Mouse (Mus musculus): ENCODE measurements around the gene Trim75.
A peak's percentile ranks its signal among the peaks of the same experiment; 100 is the strongest.

Gene Trim75

DNA sequence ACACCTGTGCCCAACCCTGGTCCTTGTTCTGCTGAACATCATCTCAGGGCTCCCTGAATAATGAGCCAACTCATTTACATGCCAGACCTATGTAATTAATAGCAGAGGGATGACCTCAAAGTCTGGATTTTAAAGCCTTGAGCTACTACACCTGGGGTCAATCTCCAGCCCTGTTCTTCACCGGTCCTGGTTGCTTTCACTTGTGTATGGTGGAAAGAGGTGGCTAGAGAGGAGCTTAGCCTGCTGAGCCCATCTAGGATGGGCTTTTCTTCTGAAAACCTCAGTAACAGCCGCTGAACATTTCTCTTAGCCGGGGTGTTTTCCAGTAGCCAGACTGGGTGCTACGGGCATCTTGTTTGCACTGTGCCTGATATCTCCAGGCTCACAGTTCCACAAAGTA lies at the start of gene Trim75:
Gene Trim75 (minus strand): TSS at position 101 of the 400 bp plus-strand sequence.
- no peak within 1 kb of the TSS for H3K4me3 ChIP-seq (replicated peaks; ENCODE audit: low read length)
- peaks cover 5% of the 10 kb centered on the region; the same call in 1 of the 2 replicates for H3K4me1 ChIP-seq (replicated peaks; ENCODE audit: low read depth, low read length)
- no peaks in the 10 kb centered on the region for H3K36me3 ChIP-seq (ENCODE audit: insufficient read depth, low read length)
- no peaks in the 10 kb centered on the region for H3K9me3 ChIP-seq (ENCODE audit: low read length)
- no peak for TF ChIP-seq NANOG (IDR thresholded peaks at IDR 0.05; ENCODE audit: borderline replicate concordance, low read length)
- TF ChIP-seq POU5F1 (IDR thresholded peaks at IDR 0.05; ENCODE audit: borderline replicate concordance, low read length): no peak
- TF ChIP-seq CTCF (conservative IDR thresholded peaks at IDR 0.05; ENCODE audit: low read length): no peak
- H3K27me3 ChIP-seq (ENCODE audit: insufficient read depth, low read length): peaks cover 3% of the 10 kb centered on the region; the same call in 1 of the 2 replicates

DNA sequence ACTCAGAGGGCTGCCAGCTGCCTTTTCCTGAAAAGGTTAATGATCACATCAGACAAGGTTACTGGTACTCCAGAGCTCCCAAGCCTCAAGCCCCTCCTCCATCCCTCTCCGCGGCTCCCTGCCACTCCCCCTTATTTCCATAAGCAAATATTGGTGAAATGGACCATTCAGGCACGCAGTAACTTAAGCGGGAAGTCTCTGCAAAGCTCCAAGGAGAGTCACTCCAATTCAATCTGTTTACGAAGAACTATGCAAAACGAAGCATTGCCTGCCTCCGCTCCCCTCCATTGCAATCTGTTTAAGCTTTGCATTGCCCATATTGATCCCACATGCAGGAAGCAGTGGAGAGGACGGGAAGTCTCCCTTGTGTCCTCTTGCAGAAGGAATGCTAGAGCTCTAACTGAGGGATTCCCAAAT lies 49.5 kb upstream of the Trim75 start, which contains the start of gene Apela:
Gene Apela (minus strand): TSS at position 220 of the 417 bp plus-strand sequence.
- Histone ChIP-seq H3K4me3 (replicated peaks; ENCODE audit: low read length) (peak within 1 kb of the TSS; percentile 73), H3K4me1 (replicated peaks; ENCODE audit: low read depth, low read length) (peaks cover 44% of the 10 kb centered on the region), H3K36me3 (ENCODE audit: insufficient read depth, low read length) (0 out of 2 replicates have a peak, but pooled peaks cover 3% of the 10 kb centered on the region), H3K27me3 (ENCODE audit: insufficient read depth, low read length) (no peaks in the 10 kb centered on the region), H3K9me3 (ENCODE audit: low read length) (peaks cover 4% of the 10 kb centered on the region; the same call in 1 of the 2 replicates)
- no peak for TF ChIP-seq NANOG (IDR thresholded peaks at IDR 0.05; ENCODE audit: borderline replicate concordance, low read length)
- no peak for TF ChIP-seq POU5F1 (IDR thresholded peaks at IDR 0.05; ENCODE audit: borderline replicate concordance, low read length)
- no peak for TF ChIP-seq CTCF (conservative IDR thresholded peaks at IDR 0.05; ENCODE audit: low read length)

DNA sequence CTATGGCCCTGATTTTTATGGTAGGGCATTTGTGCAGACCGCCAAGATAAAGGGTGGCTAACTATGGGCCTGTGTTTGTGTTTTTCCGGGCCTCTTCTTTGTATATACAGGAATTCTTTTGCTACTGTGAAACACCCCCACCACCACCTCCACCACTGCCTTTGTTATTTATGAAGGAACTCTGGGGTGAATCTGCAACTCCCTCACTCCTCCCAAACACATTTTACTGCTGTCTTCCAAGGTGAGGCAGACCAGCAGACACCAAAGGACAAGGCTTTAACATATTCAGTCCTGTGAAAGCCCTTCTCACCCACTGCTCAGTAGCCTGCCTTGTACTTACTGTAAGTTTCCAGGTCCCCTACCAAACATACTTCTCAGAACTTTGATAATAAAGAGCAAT lies 46.5 kb upstream of the Trim75 start:
- no peaks in the 10 kb centered on the region for H3K9me3 ChIP-seq (ENCODE audit: low read length)
- peak overlapping the region; percentile 45 for H3K4me3 ChIP-seq (replicated peaks; ENCODE audit: low read length)
- peaks cover 57% of the 10 kb centered on the region for H3K4me1 ChIP-seq (replicated peaks; ENCODE audit: low read depth, low read length)
- H3K36me3 ChIP-seq (ENCODE audit: insufficient read depth, low read length): 0 out of 2 replicates have a peak, but pooled peaks cover 3% of the 10 kb centered on the region
- no peak for TF ChIP-seq POU5F1 (IDR thresholded peaks at IDR 0.05; ENCODE audit: borderline replicate concordance, low read length)
- TF ChIP-seq NANOG (IDR thresholded peaks at IDR 0.05; ENCODE audit: borderline replicate concordance, low read length): no peak
- TF ChIP-seq CTCF (conservative IDR thresholded peaks at IDR 0.05; ENCODE audit: low read length): no peak
- no peaks in the 10 kb centered on the region for H3K27me3 ChIP-seq (ENCODE audit: insufficient read depth, low read length)

DNA sequence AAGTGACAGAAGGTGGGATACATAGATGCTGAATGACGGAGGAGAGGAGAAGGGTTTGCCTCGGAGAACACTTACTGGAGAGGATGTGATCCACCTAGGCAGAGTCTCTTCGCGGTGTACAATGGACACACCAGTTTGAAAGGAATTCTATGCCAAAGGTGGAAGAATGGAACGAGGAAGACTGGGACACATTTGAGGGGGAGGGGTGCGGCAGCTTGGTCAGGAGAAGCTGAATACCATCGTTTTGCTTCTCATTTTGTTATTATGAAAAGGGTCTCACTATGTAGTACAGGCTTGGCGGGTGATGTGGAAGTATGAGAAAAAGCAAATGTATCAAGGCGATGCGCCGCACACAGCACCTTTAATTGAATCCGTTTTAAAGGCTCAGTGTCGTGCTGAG lies 45.4 kb upstream of the Trim75 start:
- Histone ChIP-seq H3K36me3 (ENCODE audit: insufficient read depth, low read length) (peaks cover 11% of the 10 kb centered on the region), H3K4me3 (replicated peaks; ENCODE audit: low read length) (peak overlapping the region; percentile 45)
- no peak for TF ChIP-seq CTCF (conservative IDR thresholded peaks at IDR 0.05; ENCODE audit: low read length)
- no peak for TF ChIP-seq POU5F1 (IDR thresholded peaks at IDR 0.05; ENCODE audit: borderline replicate concordance, low read length)
- TF ChIP-seq NANOG (IDR thresholded peaks at IDR 0.05; ENCODE audit: borderline replicate concordance, low read length): no peak

DNA sequence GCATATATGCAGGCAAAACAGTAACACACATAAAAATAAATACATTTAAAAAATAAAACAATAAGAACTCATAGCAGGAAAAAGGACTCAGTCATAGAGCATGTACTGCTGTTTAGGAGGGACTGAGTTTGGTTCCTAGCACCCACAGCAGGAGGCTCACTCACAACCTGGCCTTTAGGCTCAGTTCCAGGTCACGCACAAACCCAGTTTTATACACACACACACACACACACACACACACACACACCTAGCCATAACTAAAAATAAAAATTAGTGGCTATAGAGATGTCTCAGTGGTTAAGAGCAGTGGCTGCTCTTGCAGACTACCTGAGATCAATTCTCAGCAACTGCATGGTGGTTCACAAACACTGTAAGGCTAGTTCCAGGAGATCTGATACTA lies 44.5 kb upstream of the Trim75 start:
- Histone ChIP-seq H3K36me3 (ENCODE audit: insufficient read depth, low read length) (peaks cover 15% of the 10 kb centered on the region), H3K4me3 (replicated peaks; ENCODE audit: low read length) (no peak overlapping the region), H3K4me1 (replicated peaks; ENCODE audit: low read depth, low read length) (peaks cover 50% of the 10 kb centered on the region), H3K27me3 (ENCODE audit: insufficient read depth, low read length) (no peaks in the 10 kb centered on the region), H3K9me3 (ENCODE audit: low read length) (no peaks in the 10 kb centered on the region)
- TF ChIP-seq CTCF (conservative IDR thresholded peaks at IDR 0.05; ENCODE audit: low read length) (no peak), POU5F1 (IDR thresholded peaks at IDR 0.05; ENCODE audit: borderline replicate concordance, low read length) (no peak), NANOG (IDR thresholded peaks at IDR 0.05; ENCODE audit: borderline replicate concordance, low read length) (no peak)

More for the DNA sequence above, 45.4 kb upstream of the Trim75 start:
- Histone ChIP-seq H3K27me3 (ENCODE audit: insufficient read depth, low read length) (no peaks in the 10 kb centered on the region), H3K9me3 (ENCODE audit: low read length) (no peaks in the 10 kb centered on the region), H3K4me1 (replicated peaks; ENCODE audit: low read depth, low read length) (peaks cover 59% of the 10 kb centered on the region)

DNA sequence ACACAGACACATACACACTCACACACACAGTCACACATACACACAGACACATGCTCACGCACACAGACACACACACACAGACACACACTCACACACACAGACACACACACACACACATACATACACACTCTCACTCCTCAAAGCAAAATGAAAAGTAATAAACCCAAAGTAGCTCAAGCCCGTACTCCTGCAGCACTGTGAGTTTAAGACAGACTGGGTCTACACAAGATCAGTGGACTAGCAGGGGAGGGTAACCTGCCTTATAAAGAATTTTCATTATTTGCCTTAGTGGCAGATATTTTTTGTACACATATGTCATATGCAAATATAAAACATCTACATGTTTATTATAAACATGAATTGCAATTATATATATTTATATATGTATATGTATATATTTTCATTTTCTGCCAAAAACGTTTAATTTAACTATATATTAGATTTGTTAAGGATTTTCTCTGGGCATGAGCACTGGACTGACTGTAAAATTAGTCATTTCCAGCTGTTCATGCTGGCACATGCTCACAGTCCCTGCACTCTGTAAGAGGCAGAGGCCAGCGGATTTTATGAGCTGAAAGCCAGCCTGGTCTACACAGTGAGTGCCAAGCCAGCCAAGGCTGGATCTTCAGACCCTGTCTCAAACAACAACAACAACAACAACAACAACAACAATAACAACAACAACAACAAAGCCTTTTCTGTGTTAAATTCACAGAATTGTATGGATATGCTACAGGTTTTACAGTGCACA lies 43.3 kb upstream of the Trim75 start:
- Histone ChIP-seq H3K36me3 (ENCODE audit: insufficient read depth, low read length) (peaks cover 27% of the 10 kb centered on the region), H3K9me3 (ENCODE audit: low read length) (no peaks in the 10 kb centered on the region), H3K27me3 (ENCODE audit: insufficient read depth, low read length) (no peaks in the 10 kb centered on the region), H3K4me1 (replicated peaks; ENCODE audit: low read depth, low read length) (peaks cover 47% of the 10 kb centered on the region), H3K4me3 (replicated peaks; ENCODE audit: low read length) (no peak overlapping the region)
- TF ChIP-seq NANOG (IDR thresholded peaks at IDR 0.05; ENCODE audit: borderline replicate concordance, low read length) (no peak), CTCF (conservative IDR thresholded peaks at IDR 0.05; ENCODE audit: low read length) (no peak), POU5F1 (IDR thresholded peaks at IDR 0.05; ENCODE audit: borderline replicate concordance, low read length) (no peak)

DNA sequence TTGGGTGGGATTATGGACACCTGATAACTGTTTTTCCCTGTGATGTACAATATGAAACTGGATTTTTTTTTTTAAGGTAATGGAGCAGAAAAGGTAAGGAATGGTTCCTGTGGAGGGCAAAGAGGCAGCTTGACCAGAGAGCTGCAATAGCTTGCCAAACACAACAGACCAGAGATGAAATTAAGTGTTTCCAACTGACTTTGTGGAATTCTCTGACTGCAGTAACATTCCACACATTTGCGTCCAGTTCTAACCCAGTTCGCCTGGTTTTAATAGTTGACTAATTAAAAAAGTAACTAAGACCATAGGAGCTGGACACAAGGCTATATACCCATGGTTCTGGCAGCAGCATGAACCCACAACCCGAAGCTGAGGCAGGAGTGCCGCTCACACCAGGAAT lies 42.1 kb upstream of the Trim75 start:
- Histone ChIP-seq H3K4me3 (replicated peaks; ENCODE audit: low read length) (peak overlapping the region; percentile 41; the same call in 1 of the 2 replicates), H3K4me1 (replicated peaks; ENCODE audit: low read depth, low read length) (peaks cover 42% of the 10 kb centered on the region), H3K36me3 (ENCODE audit: insufficient read depth, low read length) (peaks cover 29% of the 10 kb centered on the region), H3K9me3 (ENCODE audit: low read length) (no peaks in the 10 kb centered on the region), H3K27me3 (ENCODE audit: insufficient read depth, low read length) (no peaks in the 10 kb centered on the region)
- no peak for TF ChIP-seq NANOG (IDR thresholded peaks at IDR 0.05; ENCODE audit: borderline replicate concordance, low read length)
- TF ChIP-seq CTCF (conservative IDR thresholded peaks at IDR 0.05; ENCODE audit: low read length): no peak
- TF ChIP-seq POU5F1 (IDR thresholded peaks at IDR 0.05; ENCODE audit: borderline replicate concordance, low read length): no peak

DNA sequence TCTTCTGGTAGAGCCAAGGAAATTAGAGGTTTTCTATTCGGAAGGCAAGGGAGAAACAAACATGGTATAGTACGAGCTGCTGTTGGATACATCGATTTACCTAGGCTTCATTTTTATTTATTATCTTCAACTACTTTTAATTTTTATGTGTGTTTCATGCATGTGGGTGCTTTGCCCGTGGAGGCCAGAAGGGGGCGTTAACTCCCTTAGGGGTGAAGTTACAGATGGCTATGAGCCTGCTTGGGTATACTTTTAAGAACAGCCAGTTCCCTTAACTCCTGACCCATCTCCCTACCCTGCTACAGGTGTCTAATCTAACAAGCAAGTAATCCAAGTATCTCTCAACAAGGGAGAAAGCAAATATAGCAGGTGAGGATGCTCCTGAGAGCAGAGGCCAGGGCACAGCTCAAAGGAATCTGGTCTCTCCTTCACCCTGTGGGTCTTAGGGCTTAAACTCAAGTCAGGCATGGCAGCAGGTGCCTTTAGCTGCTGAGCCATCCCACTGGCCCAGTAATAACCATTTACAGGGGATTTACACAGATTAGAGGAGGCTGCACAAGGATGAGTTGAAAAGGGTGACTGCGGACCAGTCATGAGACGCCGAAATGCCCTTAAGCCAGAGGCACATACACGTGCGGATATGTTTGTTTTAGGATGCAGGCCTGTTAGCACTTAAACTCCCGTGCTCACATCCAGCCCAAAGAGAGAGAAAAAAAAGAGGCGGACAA lies 41.5 kb upstream of the Trim75 start:
- Histone ChIP-seq H3K27me3 (ENCODE audit: insufficient read depth, low read length) (no peaks in the 10 kb centered on the region), H3K4me3 (replicated peaks; ENCODE audit: low read length) (peak overlapping the region; percentile 41; the same call in 1 of the 2 replicates), H3K36me3 (ENCODE audit: insufficient read depth, low read length) (peaks cover 29% of the 10 kb centered on the region), H3K4me1 (replicated peaks; ENCODE audit: low read depth, low read length) (peaks cover 35% of the 10 kb centered on the region), H3K9me3 (ENCODE audit: low read length) (no peaks in the 10 kb centered on the region)
- TF ChIP-seq NANOG (IDR thresholded peaks at IDR 0.05; ENCODE audit: borderline replicate concordance, low read length) (no peak), CTCF (conservative IDR thresholded peaks at IDR 0.05; ENCODE audit: low read length) (peak; percentile 80)
